Mouse (Mus musculus): ENCODE results near the gene Khdrbs1.
"Not testable (repeated sequence)": the region's sequence is repeated elsewhere in the genome, so short reads cannot be mapped to it uniquely, and the experiment has no call there.

The Khdrbs1 gene

DNA sequence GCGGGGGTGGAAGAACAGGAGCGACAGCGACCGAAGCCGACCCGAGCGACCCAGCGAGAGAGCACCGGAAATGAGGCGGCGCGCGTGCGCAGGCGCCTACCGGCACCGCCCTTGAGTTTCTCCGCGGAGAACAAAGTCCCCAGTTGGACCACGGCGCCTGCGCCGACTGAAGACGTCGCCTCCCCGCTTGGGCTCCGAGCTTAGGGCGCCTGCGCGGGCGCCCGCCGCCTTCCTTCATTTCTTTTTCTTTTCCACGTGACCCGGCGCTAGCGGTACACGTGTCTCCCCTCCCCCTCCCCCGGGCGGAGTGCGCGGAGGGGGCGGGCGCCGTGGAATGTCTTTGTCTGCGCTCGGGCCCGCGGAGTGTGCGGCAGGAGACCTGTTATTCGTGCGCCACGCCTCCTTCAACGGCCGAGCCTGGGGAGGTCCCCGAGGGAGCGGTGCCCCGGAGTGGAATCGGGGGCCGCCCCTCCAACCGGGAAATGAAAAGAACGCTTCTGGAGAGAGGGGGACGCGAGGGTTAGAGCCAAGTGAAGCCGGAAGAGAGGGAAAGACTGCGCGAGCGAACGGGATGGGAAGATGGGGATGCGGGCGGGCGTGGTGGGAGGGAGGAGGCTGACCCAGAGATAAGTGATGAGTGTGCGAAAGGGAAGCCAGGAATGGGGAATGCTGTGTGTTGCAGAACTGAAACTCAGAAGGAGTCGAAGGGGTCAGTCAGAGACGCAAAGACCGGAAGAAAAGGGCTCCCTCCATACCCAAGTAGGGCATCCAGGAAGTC lies at the start of gene Khdrbs1:
Gene Khdrbs1, minus strand, starts transcription at position 72 of the 778 bp plus-strand sequence.
- DNase-seq (ENCODE audit: low read depth), result peak; percentile 98

- no peak for DNase-seq (ENCODE audit: low read depth)
Observed at GRCm38 (mm10) chr4:129791399-129791798, 49.3 kb upstream of the Khdrbs1 start.

- peak; percentile 35 for DNase-seq (ENCODE audit: low read depth)
Observed at GRCm38 (mm10) chr4:129790475-129790874, 48.4 kb upstream of the Khdrbs1 start.

DNA sequence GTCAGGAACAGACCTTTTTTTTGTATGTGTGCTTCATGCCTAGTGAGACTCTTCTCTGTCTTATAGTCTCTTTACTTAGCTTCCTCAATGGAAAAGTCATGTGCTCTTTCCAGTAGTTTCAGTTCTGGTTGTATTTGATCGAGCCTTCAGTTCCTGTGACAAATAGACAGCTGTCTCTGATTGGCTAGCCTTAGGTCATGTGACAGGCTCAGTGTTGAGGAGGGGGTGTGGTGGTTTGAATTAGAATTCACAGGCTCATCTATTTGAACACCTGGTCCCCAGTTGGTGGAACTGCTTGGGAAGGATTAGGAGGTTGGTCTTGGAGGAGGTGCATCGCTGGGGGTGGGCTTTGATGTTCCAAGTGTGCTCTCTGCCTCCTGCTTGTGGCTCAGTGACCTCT lies 47.5 kb upstream of the Khdrbs1 start:
- no peak for DNase-seq (ENCODE audit: low read depth)

DNA sequence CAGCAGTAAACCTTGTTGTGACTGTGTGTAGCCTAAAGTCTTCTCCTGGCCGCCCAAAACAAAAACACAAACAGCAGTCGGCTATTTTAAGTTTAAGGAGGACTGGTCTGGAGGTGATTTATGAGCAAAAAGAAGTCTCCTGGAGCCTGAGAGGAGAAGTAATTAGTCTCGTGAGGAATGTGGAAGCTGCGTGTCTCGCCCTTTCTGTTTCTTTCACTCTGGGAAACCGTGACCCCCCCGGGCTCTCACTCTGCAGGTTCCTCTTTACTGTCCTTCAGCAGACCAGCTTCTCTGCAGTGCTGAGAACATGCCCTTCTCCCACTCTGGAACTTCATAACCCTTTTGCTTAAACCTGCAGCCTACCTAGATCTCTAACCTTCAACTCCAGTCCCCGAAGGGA lies 46.6 kb upstream of the Khdrbs1 start:
- no peak for DNase-seq (ENCODE audit: low read depth)

GRCm38 (mm10) chr4:129785178-129785577 lies 43.1 kb upstream of the Khdrbs1 start:
- peak; percentile 93 for DNase-seq (ENCODE audit: low read depth)

GRCm38 (mm10) chr4:129783506-129783905 lies 41.4 kb upstream of the Khdrbs1 start:
- no peak for DNase-seq (ENCODE audit: low read depth)

DNA sequence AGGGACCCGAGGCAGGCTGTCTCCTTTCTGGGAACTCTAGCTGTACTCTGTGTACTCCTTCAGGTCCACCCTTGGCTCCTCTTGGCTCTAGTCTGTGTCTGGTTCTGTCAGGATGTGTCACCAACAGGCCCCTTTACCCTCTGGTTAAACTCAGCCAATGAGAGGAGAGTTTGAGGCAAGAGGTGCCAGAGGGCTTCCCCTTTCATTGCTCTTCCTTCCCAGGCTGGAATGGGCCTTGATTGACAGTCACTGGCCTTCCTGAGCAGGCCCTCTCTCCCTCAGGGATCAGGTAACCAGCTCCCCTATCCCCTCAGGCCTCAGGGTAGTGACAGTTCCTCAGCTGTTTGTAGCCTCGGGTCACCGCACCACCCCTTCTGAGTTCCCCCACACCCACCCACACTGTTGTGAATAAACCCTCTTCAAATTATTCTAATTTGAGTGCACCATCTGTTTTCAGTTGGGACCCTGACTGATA lies 40.8 kb upstream of the Khdrbs1 start:
- peak; percentile 59 for DNase-seq (ENCODE audit: low read depth)

DNA sequence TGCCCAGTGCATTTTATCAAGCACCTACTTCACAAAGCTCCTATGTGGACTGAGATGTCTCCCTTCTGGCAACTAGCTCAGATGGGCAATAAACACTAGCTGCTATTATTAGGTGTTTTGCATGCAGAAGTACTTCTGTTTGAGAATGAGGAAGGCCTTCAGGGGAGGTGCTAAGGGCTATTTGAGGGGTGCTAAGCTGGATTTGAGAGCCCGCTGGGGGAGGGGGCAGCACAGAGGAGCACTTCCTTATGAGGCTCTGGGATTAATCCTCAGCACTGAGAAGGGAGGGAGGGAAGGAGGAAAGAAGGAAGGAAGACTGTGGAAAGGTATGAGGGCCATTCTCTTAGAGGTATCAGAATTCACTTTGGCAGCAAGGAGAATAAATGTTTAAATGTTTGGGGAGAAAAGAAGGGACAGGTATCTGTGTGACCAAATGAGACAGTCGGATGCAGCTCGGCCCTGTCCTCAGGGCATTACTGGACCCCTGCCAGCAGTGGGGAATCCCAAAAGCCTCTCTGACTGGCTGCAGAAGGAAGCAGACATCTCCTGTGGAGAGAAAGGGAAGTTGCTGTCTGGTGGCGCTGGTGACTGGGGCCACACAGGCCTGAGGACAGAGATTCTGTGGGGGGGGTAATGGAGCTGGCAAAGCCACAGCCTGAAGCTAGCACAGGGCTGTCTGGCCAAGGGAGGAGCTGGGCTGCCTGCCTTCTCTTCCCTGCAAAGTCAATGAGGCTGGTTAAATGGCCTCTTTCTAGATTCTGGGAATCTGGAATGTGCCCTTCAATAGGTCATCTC lies 40.0 kb upstream of the Khdrbs1 start:
- DNase-seq (ENCODE audit: low read depth), result peak; percentile 88

- no peak for DNase-seq (ENCODE audit: low read depth)
Observed at GRCm38 (mm10) chr4:129771672-129772521, 29.8 kb upstream of the Khdrbs1 start.

GRCm38 (mm10) chr4:129771314-129771671 lies 29.2 kb upstream of the Khdrbs1 start:
- no peak for DNase-seq (ENCODE audit: low read depth)

- no peak for DNase-seq (ENCODE audit: low read depth)
Observed at GRCm38 (mm10) chr4:129770600-129770999, 28.5 kb upstream of the Khdrbs1 start.

- DNase-seq (ENCODE audit: low read depth), result not testable (repeated sequence)
Observed at GRCm38 (mm10) chr4:129768742-129769141, 26.6 kb upstream of the Khdrbs1 start.

GRCm38 (mm10) chr4:129767782-129768181 lies 25.7 kb upstream of the Khdrbs1 start:
- no peak for DNase-seq (ENCODE audit: low read depth)

DNA sequence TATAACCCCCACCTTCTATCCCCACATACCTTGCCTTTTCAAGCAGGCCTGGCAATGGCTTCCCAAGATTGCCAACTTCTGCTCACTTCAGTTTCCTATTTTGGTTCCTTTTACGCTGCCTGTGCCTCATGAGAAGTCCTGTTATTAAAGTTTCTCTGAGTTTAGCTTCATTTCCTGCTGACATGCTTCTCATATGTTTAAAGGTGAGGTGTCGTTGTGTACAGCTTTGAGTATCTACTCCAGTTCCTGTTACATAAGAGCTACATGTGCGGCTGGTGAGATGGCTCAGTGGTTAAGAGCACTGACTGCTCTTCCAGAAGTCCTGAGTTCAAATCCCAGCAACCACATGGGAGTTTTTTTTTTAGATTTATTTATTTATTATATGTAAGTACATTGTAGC lies 23.2 kb upstream of the Khdrbs1 start:
- no peak for DNase-seq (ENCODE audit: low read depth)

GRCm38 (mm10) chr4:129762496-129762895 lies 20.4 kb upstream of the Khdrbs1 start:
- peak; percentile 51 for DNase-seq (ENCODE audit: low read depth)

DNA sequence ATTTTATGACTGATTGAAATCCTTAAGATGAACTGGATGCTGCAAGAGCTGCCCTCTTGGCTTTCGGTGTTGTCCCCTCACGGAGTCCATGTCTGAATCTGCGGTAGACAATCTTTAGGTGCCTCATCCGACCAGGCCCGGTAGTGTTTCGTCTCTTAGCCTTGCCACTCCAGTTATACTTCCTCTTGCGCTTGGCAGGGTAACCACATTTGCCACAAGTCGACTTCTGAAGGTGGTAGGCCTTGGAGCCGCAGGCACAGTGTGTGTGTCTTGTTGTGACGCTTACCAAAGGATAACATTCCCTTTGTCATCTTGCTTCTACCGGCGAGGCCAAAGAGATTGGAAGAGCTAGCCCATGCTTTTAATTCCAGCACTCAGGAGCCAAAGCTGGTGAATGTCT lies 19.5 kb upstream of the Khdrbs1 start:
- peak; percentile 92 for DNase-seq (ENCODE audit: low read depth)

DNA sequence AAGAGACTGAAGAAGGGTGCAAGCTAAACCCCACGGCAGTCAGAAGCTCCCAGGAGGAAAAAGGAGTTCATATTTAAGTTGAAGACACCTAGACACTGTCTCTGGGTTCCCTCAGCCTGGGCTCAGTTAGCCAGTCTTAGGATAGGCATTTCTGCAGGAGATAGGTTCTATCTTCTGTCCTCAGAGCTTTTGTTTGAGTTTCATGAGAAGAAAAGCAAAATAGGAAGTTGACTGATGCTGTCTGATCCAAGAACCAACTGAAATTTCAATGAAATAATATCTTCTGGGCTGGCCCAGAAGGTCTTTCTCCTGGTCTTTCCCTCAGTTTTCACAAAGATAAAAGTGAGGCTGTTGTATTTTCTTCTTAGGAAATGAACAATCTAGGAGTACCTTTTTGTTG lies 13.4 kb upstream of the Khdrbs1 start:
- no peak for DNase-seq (ENCODE audit: low read depth)

DNA sequence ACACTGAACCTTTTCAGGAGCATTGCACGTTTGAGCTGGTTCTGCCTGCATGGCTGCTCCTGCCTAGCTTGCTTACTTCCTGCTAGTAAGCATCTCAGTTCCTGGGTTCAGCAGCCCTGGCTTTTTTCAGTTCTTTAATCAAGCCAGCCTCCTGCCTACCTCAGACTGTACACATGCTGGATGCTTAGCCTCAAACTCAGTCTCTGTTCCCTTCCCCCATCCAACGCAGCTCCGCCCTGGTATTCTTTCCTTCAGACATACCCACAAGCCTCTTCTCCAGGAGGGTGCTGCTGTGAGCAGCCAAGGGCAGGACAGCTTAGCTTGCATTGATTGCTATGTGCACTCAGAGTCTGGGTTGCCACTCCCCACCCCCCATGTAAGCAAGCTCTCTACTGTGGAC lies 12.6 kb upstream of the Khdrbs1 start:
- no peak for DNase-seq (ENCODE audit: low read depth)

DNA sequence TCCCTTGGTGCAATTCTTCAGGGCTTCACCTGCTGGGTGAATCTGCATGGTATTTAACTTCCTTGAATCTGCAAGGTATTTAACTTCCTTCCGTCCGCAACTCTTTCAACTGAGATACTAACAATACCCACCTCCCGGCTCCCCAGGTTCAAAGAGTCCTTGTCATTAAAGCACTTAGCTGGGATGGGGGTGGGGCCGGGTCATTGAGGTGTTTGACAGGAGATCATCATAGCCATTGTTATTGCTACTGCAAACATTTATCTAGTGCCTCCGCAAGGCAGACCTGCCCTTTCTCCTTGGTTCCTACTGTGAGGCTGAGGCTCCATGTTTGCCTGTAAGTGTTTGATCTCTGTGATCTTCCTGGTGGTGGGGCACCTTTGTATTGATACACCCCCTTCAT lies 8.3 kb upstream of the Khdrbs1 start:
- no peak for DNase-seq (ENCODE audit: low read depth)

DNA sequence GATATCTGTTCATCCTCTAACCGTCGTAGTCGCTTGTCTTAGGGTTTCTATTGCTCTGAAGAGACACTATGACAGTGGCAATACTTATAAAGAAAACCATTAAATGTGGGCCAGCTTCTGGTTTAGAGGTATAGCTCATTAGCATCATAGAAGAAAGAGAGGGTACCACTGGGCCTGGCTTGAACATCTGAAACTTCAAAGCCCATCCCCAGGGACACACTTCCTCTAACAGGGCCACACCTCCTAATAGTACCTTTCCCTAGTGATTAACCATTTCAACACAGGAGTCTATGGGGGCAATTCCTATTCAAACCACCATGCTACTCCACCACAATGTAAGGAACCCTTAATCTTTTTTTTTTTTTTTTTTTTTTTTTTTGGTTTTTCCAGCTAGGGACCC lies 4.5 kb upstream of the Khdrbs1 start:
- no peak for DNase-seq (ENCODE audit: low read depth)

DNA sequence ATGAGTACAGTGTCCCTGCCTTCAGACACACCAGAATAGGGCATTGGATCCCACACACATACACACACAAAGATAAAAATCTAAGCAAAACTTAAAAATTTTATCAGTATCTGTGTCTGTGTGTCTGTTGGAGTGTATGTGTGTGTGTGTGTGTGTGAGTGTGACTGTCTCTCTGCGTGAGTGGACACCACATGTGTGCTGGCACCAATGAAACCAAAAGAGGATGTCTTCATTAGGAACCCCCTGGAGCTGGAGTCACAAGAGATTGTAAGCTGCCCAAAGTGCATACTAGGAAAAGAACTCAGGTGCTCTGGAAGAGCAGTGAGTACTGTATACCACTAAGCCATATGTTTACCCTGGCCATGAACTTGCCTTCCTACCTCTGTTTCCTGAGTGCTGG lies 4.0 kb upstream of the Khdrbs1 start:
- DNase-seq (ENCODE audit: low read depth), result peak; percentile 35
